Mouse (Mus musculus) midbrain, embryonic 14.5 days (tissue): Measurements from ENCODE around the gene Atp13a3. TPM values are rescaled to one million over a fixed set of nuclear protein-coding genes. Genes with fewer than 3 reads are reported as not detected.

Experiments
- ATAC-seq: fragments of 200-750 bp; cut with Nextera tagmentation; 2 replicates; pipeline ENCODE4 v1.8.0; 2017; ENCODE audit warnings: moderate number of reproducible peaks, moderate library complexity; ENCODE audit not compliant: low FRiP score, low TSS enrichment
- DNase-seq: peaks from one replicate; pipeline ENCODE4 v3.0.0-alpha.2; 2015
- H3K27ac ChIP-seq: fragments of 300-500 bp; sonication (generic); replicated peaks from 2 replicates; pipeline ENCODE4 v1.5.1; 2014; ENCODE audit warnings: mild to moderate bottlenecking, low read depth, low read length, moderate library complexity
- H3K27me3 ChIP-seq: fragments of 300-500 bp; sonication (generic); 2 replicates; pipeline ENCODE4 v1.6.1; 2014; ENCODE audit warnings: low read length, control low read depth, mixed read lengths; ENCODE audit not compliant: control insufficient read depth, insufficient read depth
- H3K36me3 ChIP-seq: fragments of 300-500 bp; sonication (generic); 2 replicates; pipeline ENCODE4 v1.6.1; 2014; ENCODE audit warnings: low read length, control low read depth; ENCODE audit not compliant: control insufficient read depth, insufficient read depth
- H3K4me1 ChIP-seq: fragments of 300-500 bp; sonication (generic); 2 replicates; pipeline ENCODE4 v1.6.1; 2014; ENCODE audit warnings: mild to moderate bottlenecking, antibody characterized with exemption, low read length, control low read depth; ENCODE audit not compliant: control insufficient read depth, insufficient read depth
- H3K4me2 ChIP-seq: fragments of 300-500 bp; sonication (generic); 2 replicates; pipeline ENCODE4 v1.6.1; 2014; ENCODE audit warnings: mild to moderate bottlenecking, low read length, moderate library complexity
- H3K4me3 ChIP-seq: fragments of 300-500 bp; sonication (generic); replicated peaks from 2 replicates; pipeline ENCODE4 v1.5.1; 2014; ENCODE audit warnings: low read depth, low read length
- H3K9ac ChIP-seq: fragments of 300-500 bp; sonication (generic); replicated peaks from 2 replicates; pipeline ENCODE4 v1.6.1; 2014; ENCODE audit warnings: mild to moderate bottlenecking, low read length, moderate library complexity
- H3K9me3 ChIP-seq: fragments of 300-500 bp; sonication (generic); 2 replicates; pipeline ENCODE4 v1.6.1; 2016; ENCODE audit warnings: low read length, control low read depth, mixed read lengths; ENCODE audit not compliant: control insufficient read depth
- WGBS: fragments of 180-500 bp; shearing (Covaris S2); extraction: QIAGEN DNeasy Blood & Tissue Kit; methylation state at CpG from one replicate; pipeline ENCODE4 v1.1.7; 2014; 5-methylcytosine and 5-hydroxymethylcytosine counted together
- polyA plus RNA-seq: library from polyadenylated mRNA; unstranded; fragments of >200 nt; fragmentation: Nextera tagmentation; extraction: Ambion mirVana; gene quantifications from 2 replicates; pipeline ENCODE4 v1.2.1, GENCODE M21; 2014

Gene Atp13a3
- polyA plus RNA-seq, 1 experiment from 2014 or later, result 10.9 TPM

GRCm38 (mm10) chr16:30306102-30306501 is 99.7 kb downstream of the Atp13a3 start:
- ATAC-seq, result no peak
- Histone ChIP-seq H3K4me2 (no peak overlapping the region), H3K27me3 (peaks cover 51% of the 10 kb centered on the region), H3K27ac (no peak overlapping the region), H3K9me3 (no peaks in the 10 kb centered on the region), H3K4me1 (peaks cover 11% of the 10 kb centered on the region; the same call in 1 of the 2 replicates), H3K9ac (no peak overlapping the region), H3K4me3 (no peak overlapping the region), H3K36me3 (no peaks in the 10 kb centered on the region)
- 89% methylated on average over 4 of the region's 4 CpGs for WGBS
- no peak for DNase-seq

GRCm38 (mm10) chr16:30304236-30304635 is 101.5 kb downstream of the Atp13a3 start:
- no peak overlapping the region for H3K27ac ChIP-seq
- DNase-seq (no peak), ATAC-seq (no peak)
- no peaks in the 10 kb centered on the region for H3K9me3 ChIP-seq
- H3K36me3 ChIP-seq, result no peaks in the 10 kb centered on the region
- H3K4me3 ChIP-seq, result no peak overlapping the region
- no peak overlapping the region for H3K9ac ChIP-seq
- WGBS, result 80% methylated on average over 5 of the region's 5 CpGs
- H3K4me2 ChIP-seq, result no peak overlapping the region
- H3K27me3 ChIP-seq, result peaks cover 32% of the 10 kb centered on the region
- peaks cover 5% of the 10 kb centered on the region; the same call in 1 of the 2 replicates for H3K4me1 ChIP-seq

- Histone ChIP-seq H3K27me3 (peaks cover 24% of the 10 kb centered on the region), H3K4me1 (0 out of 2 replicates have a peak, but pooled peaks cover 2% of the 10 kb centered on the region), H3K9me3 (no peaks in the 10 kb centered on the region), H3K4me2 (no peak overlapping the region), H3K9ac (no peak overlapping the region), H3K36me3 (no peaks in the 10 kb centered on the region), H3K27ac (no peak overlapping the region), H3K4me3 (no peak overlapping the region)
- DNase-seq (no peak), ATAC-seq (no peak)
- 80% methylated on average over 2 of the region's 2 CpGs for WGBS
Observed at GRCm38 (mm10) chr16:30303411-30303810, 102.4 kb downstream of the Atp13a3 start.

- H3K9me3 ChIP-seq, result no peaks in the 10 kb centered on the region
- H3K36me3 ChIP-seq, result no peaks in the 10 kb centered on the region
- ATAC-seq, result no peak
- H3K27me3 ChIP-seq, result peaks cover 16% of the 10 kb centered on the region
- H3K4me1 ChIP-seq, result no peaks in the 10 kb centered on the region
- WGBS, result 89% methylated on average over 6 of the region's 6 CpGs
- no peak for DNase-seq
- no peak overlapping the region for H3K27ac ChIP-seq
- no peak overlapping the region for H3K9ac ChIP-seq
- H3K4me3 ChIP-seq, result no peak overlapping the region
- H3K4me2 ChIP-seq, result no peak overlapping the region
Observed at GRCm38 (mm10) chr16:30302686-30303085, 103.1 kb downstream of the Atp13a3 start.

GRCm38 (mm10) chr16:30299711-30300277 is 106.0 kb downstream of the Atp13a3 start:
- no peak for DNase-seq
- no peaks in the 10 kb centered on the region for H3K9me3 ChIP-seq
- H3K9ac ChIP-seq, result no peak overlapping the region
- H3K36me3 ChIP-seq, result no peaks in the 10 kb centered on the region
- H3K27ac ChIP-seq, result no peak overlapping the region
- no peak for ATAC-seq
- H3K27me3 ChIP-seq, result no peaks in the 10 kb centered on the region
- H3K4me2 ChIP-seq, result no peak overlapping the region
- H3K4me1 ChIP-seq, result no peaks in the 10 kb centered on the region
- H3K4me3 ChIP-seq, result no peak overlapping the region
- WGBS, result 76% methylated on average over 10 of the region's 10 CpGs

- no peak overlapping the region for H3K27ac ChIP-seq
- H3K27me3 ChIP-seq, result no peaks in the 10 kb centered on the region
- WGBS, result 86% methylated on average over 7 of the region's 7 CpGs
- H3K4me3 ChIP-seq, result no peak overlapping the region
- no peak overlapping the region for H3K4me2 ChIP-seq
- no peak overlapping the region for H3K9ac ChIP-seq
- DNase-seq, result no peak
- H3K36me3 ChIP-seq, result no peaks in the 10 kb centered on the region
- H3K4me1 ChIP-seq, result no peaks in the 10 kb centered on the region
- no peaks in the 10 kb centered on the region for H3K9me3 ChIP-seq
- ATAC-seq, result no peak
Observed at GRCm38 (mm10) chr16:30297450-30297849, 108.3 kb downstream of the Atp13a3 start.

GRCm38 (mm10) chr16:30296601-30297275 is 109.0 kb downstream of the Atp13a3 start:
- no peak overlapping the region for H3K27ac ChIP-seq
- no peak for ATAC-seq
- no peaks in the 10 kb centered on the region for H3K27me3 ChIP-seq
- 89% methylated on average over 11 of the region's 11 CpGs for WGBS
- DNase-seq, result no peak
- no peak overlapping the region for H3K9ac ChIP-seq
- H3K36me3 ChIP-seq, result no peaks in the 10 kb centered on the region
- H3K4me1 ChIP-seq, result no peaks in the 10 kb centered on the region
- no peak overlapping the region for H3K4me3 ChIP-seq
- no peak overlapping the region for H3K4me2 ChIP-seq
- no peaks in the 10 kb centered on the region for H3K9me3 ChIP-seq

- Histone ChIP-seq H3K4me3 (no peak overlapping the region), H3K27ac (no peak overlapping the region), H3K9me3 (no peaks in the 10 kb centered on the region), H3K36me3 (no peaks in the 10 kb centered on the region), H3K4me2 (no peak overlapping the region), H3K4me1 (no peaks in the 10 kb centered on the region), H3K9ac (no peak overlapping the region), H3K27me3 (no peaks in the 10 kb centered on the region)
- DNase-seq, result no peak
- ATAC-seq, result no peak
- WGBS, result 93% methylated on average over 7 of the region's 7 CpGs
Observed at GRCm38 (mm10) chr16:30295106-30295505, 110.7 kb downstream of the Atp13a3 start.

- H3K36me3 ChIP-seq, result no peaks in the 10 kb centered on the region
Observed at GRCm38 (mm10) chr16:30290436-30290835, 115.3 kb downstream of the Atp13a3 start.

More at GRCm38 (mm10) chr16:30290436-30290835, 115.3 kb downstream of the Atp13a3 start:
- DNase-seq, result no peak
- Histone ChIP-seq H3K4me3 (no peak overlapping the region), H3K27me3 (no peaks in the 10 kb centered on the region), H3K4me2 (no peak overlapping the region), H3K9me3 (no peaks in the 10 kb centered on the region), H3K9ac (no peak overlapping the region), H3K4me1 (no peaks in the 10 kb centered on the region), H3K27ac (no peak overlapping the region)
- ATAC-seq, result no peak
- 76% methylated on average over 6 of the region's 6 CpGs for WGBS
